Mouse (Mus musculus) neural tube, embryonic 14.5 days (tissue): ENCODE results near the gene Slc34a3. TPM values are rescaled to one million over a fixed set of nuclear protein-coding genes. Genes with fewer than 3 reads are reported as not detected.

ENCODE experiments used
- ATAC-seq: fragments of 200-750 bp; cut with Nextera tagmentation; 2 replicates; pipeline ENCODE4 v1.8.0; 2017; ENCODE audit warnings: low read depth, mild to moderate bottlenecking, moderate TSS enrichment, moderate library complexity
- H3K27ac ChIP-seq: fragments of 300-500 bp; sonication (generic); 2 replicates; pipeline ENCODE4 v1.5.1; 2014; ENCODE audit warnings: low read depth, mild to moderate bottlenecking, control low read depth, low read length, moderate library complexity, mixed read lengths
- H3K27me3 ChIP-seq: fragments of 300-500 bp; sonication (generic); 2 replicates; pipeline ENCODE4 v1.6.1; 2014; ENCODE audit warnings: low read length; ENCODE audit not compliant: control insufficient read depth, insufficient read depth
- H3K36me3 ChIP-seq: fragments of 300-500 bp; sonication (generic); 2 replicates; pipeline ENCODE4 v1.6.1; 2014; ENCODE audit warnings: low read length, mixed read lengths; ENCODE audit not compliant: control insufficient read depth, insufficient read depth
- H3K4me1 ChIP-seq: fragments of 300-500 bp; sonication (generic); 2 replicates; pipeline ENCODE4 v1.6.1; 2014; ENCODE audit warnings: low read length; ENCODE audit not compliant: control insufficient read depth, insufficient read depth
- H3K4me2 ChIP-seq: fragments of 300-500 bp; sonication (generic); 2 replicates; pipeline ENCODE4 v1.6.1; 2014; ENCODE audit warnings: mild to moderate bottlenecking, low read depth, low read length, control low read depth
- H3K4me3 ChIP-seq: fragments of 300-500 bp; sonication (generic); 2 replicates; pipeline ENCODE4 v1.5.1; 2014; ENCODE audit warnings: low read depth, low read length, control low read depth, mixed read lengths
- H3K9ac ChIP-seq: fragments of 300-500 bp; sonication (generic); replicated peaks from 2 replicates; pipeline ENCODE4 v1.6.1; 2014; ENCODE audit warnings: low read depth, mild to moderate bottlenecking, control low read depth, low read length, mixed read lengths
- H3K9me3 ChIP-seq: fragments of 300-500 bp; sonication (generic); 2 replicates; pipeline ENCODE4 v1.6.1; 2016; ENCODE audit warnings: low read length; ENCODE audit not compliant: control insufficient read depth
- WGBS: fragments of 180-500 bp; shearing (Covaris S2); extraction: QIAGEN DNeasy Blood & Tissue Kit; methylation state at CpG from one replicate; pipeline ENCODE4 v1.1.7; 2014; 5-methylcytosine and 5-hydroxymethylcytosine counted together
- polyA plus RNA-seq: library from polyadenylated mRNA; unstranded; fragments of >200 nt; fragmentation: Nextera tagmentation; extraction: Ambion mirVana; gene quantifications from 2 replicates; pipeline ENCODE4 v1.2.1, GENCODE M21; 2014

Gene Slc34a3
- polyA plus RNA-seq, 1 experiment from 2014 or later = not detected

GRCm38 (mm10) chr2:25183336-25183735 lies 50.8 kb downstream of the Slc34a3 start:
- Histone ChIP-seq H3K9ac (no peak overlapping the region), H3K4me1 (peaks cover 9% of the 10 kb centered on the region), H3K9me3 (no peaks in the 10 kb centered on the region), H3K27ac (no peak overlapping the region), H3K4me3 (peak overlapping the region; percentile 63; the same call in 1 of the 2 replicates), H3K27me3 (no peaks in the 10 kb centered on the region), H3K4me2 (peak overlapping the region; percentile 82), H3K36me3 (no peaks in the 10 kb centered on the region)
- ATAC-seq = no peak
- 47% methylated on average over 2 of the region's 2 CpGs for WGBS

GRCm38 (mm10) chr2:25182664-25183063 lies 51.5 kb downstream of the Slc34a3 start:
- peaks cover 10% of the 10 kb centered on the region for H3K4me1 ChIP-seq
- 0 out of 2 replicates have a peak overlapping the region, but pooled peaks have one; percentile 30 for H3K27ac ChIP-seq

GRCm38 (mm10) chr2:25181891-25182397 lies 52.2 kb downstream of the Slc34a3 start:
- peaks cover 17% of the 10 kb centered on the region for H3K4me1 ChIP-seq
- no peak for ATAC-seq
- WGBS = under 1% methylated on average over 17 of the region's 17 CpGs

More at GRCm38 (mm10) chr2:25182664-25183063, 51.5 kb downstream of the Slc34a3 start:
- Histone ChIP-seq H3K9me3 (no peaks in the 10 kb centered on the region), H3K4me3 (peak overlapping the region; percentile 63), H3K27me3 (no peaks in the 10 kb centered on the region), H3K4me2 (peak overlapping the region; percentile 82), H3K9ac (no peak overlapping the region; the same call in 1 of the 2 replicates), H3K36me3 (no peaks in the 10 kb centered on the region)
- 5% methylated on average over 6 of the region's 6 CpGs for WGBS
- ATAC-seq = no peak

GRCm38 (mm10) chr2:25180973-25181890 lies 52.9 kb downstream of the Slc34a3 start:
- peak overlapping the region; percentile 51 for H3K9ac ChIP-seq
- H3K4me2 ChIP-seq = peak overlapping the region; percentile 82
- H3K9me3 ChIP-seq = no peaks in the 10 kb centered on the region
- peak overlapping the region; percentile 63 for H3K4me3 ChIP-seq
- H3K27ac ChIP-seq = peak overlapping the region; percentile 74
- peaks cover 20% of the 10 kb centered on the region for H3K4me1 ChIP-seq
- H3K36me3 ChIP-seq = no peaks in the 10 kb centered on the region
- no peak; the same call in 1 of the 2 replicates for ATAC-seq
- H3K27me3 ChIP-seq = no peaks in the 10 kb centered on the region
- under 1% methylated on average over 91 of the region's 100 CpGs for WGBS

More at GRCm38 (mm10) chr2:25181891-25182397, 52.2 kb downstream of the Slc34a3 start:
- Histone ChIP-seq H3K4me3 (peak overlapping the region; percentile 63), H3K36me3 (no peaks in the 10 kb centered on the region), H3K4me2 (peak overlapping the region; percentile 82), H3K27me3 (no peaks in the 10 kb centered on the region), H3K9me3 (no peaks in the 10 kb centered on the region), H3K9ac (peak overlapping the region; percentile 51), H3K27ac (peak overlapping the region; percentile 74)

GRCm38 (mm10) chr2:25180478-25180903 lies 53.7 kb downstream of the Slc34a3 start, which contains the start of gene Nrarp:
Nrarp (plus strand) TSS chr2:25180758.
- Histone ChIP-seq H3K36me3 (no peaks in the 10 kb centered on the region), H3K4me2 (peak within 1 kb of the TSS; percentile 82), H3K4me3 (peak within 1 kb of the TSS; percentile 63), H3K9me3 (no peaks in the 10 kb centered on the region), H3K27me3 (no peaks in the 10 kb centered on the region), H3K4me1 (peaks cover 20% of the 10 kb centered on the region), H3K27ac (peak within 1 kb of the TSS; percentile 74), H3K9ac (peak within 1 kb of the TSS; percentile 51)
- peak; percentile 88 for ATAC-seq
- WGBS = under 1% methylated on average over 34 of the region's 35 CpGs

DNA sequence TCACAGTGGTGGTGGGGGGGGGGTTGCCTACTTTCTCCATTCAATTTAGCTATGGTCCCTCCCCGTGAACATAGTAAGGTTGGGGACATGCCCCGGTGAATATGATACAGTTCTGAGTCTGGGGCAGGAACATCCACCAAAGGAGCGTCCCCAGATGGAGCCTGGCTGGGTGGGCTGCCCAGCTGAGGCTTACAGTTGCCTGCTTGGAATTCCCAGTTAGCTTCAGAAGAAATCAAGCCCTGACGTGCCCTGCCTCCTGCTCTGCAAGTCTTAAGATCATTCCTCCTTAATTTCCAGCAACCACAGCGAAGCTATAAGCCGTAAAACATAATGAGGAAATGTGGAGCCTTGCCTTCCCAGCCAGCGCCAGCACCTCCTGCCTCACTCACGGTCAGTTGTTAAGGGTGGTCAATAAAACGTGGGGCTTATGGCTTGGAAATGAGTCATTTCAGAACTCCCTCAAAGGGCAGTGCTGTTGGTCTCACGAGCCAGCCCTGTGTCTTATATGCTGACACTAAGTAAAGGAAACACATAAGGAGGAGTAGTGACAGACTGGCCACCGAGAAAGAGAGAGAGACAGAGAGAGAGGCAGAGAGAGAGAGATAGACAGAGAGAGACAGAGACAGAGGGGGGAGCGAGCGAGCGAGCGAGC lies 54.5 kb downstream of the Slc34a3 start:
- Histone ChIP-seq H3K9ac (no peak overlapping the region), H3K27me3 (no peaks in the 10 kb centered on the region), H3K9me3 (no peaks in the 10 kb centered on the region), H3K36me3 (no peaks in the 10 kb centered on the region), H3K4me2 (peak overlapping the region; percentile 82), H3K27ac (peak overlapping the region; percentile 58), H3K4me3 (peak overlapping the region; percentile 63), H3K4me1 (peaks cover 20% of the 10 kb centered on the region)
- ATAC-seq = no peak
- 10% methylated on average over 15 of the region's 15 CpGs for WGBS

Other genes with a start within 250 kb of the Slc34a3 start
- 137 and 143 TPM in 2 replicates for gene Nsmf, start 180.0 kb downstream of the Slc34a3 start, polyA plus RNA-seq
- 0.27 TPM in 1 of 2 replicates, not detected in the other for gene Entpd8, start 154.1 kb downstream of the Slc34a3 start, polyA plus RNA-seq
- 0.17 TPM in 1 of 2 replicates, not detected in the other for gene Noxa1, start 139.2 kb downstream of the Slc34a3 start, polyA plus RNA-seq
- 10.7 and 15.1 TPM in 2 replicates for gene Nrarp, start 53.6 kb downstream of the Slc34a3 start, polyA plus RNA-seq
- gene Tor4a, start 37.5 kb downstream of the Slc34a3 start, polyA plus RNA-seq = 0.88 and 1.4 TPM in 2 replicates
- 74.7 and 86.2 TPM in 2 replicates for gene Nelfb, start 22.9 kb downstream of the Slc34a3 start, polyA plus RNA-seq
- gene Stpg3, start 19.7 kb downstream of the Slc34a3 start, polyA plus RNA-seq = not detected in 2 replicates
- gene Fam166a, start 15.6 kb downstream of the Slc34a3 start, polyA plus RNA-seq = 0.91 TPM in 1 of 2 replicates, not detected in the other
- 361 and 387 TPM in 2 replicates for gene Tubb4b, start 9.7 kb downstream of the Slc34a3 start, polyA plus RNA-seq
- not detected in 2 replicates for gene Rnf224, start 2.4 kb upstream of the Slc34a3 start, polyA plus RNA-seq
- gene Rnf208, start 7.9 kb upstream of the Slc34a3 start, polyA plus RNA-seq = 147 and 191 TPM in 2 replicates
- 0.33 and 0.45 TPM in 2 replicates for gene Cysrt1, start 8.1 kb upstream of the Slc34a3 start, polyA plus RNA-seq
- gene AL732309.1, start 12.5 kb upstream of the Slc34a3 start, polyA plus RNA-seq = 5.0 and 7.1 TPM in 2 replicates
- 11.0 and 11.2 TPM in 2 replicates for gene Tmem203, start 21.1 kb upstream of the Slc34a3 start, polyA plus RNA-seq
- gene Tprn, start 28.3 kb upstream of the Slc34a3 start, polyA plus RNA-seq = 11.5 and 12.3 TPM in 2 replicates
- gene Ssna1, start 38.1 kb upstream of the Slc34a3 start, polyA plus RNA-seq = 177 and 182 TPM in 2 replicates
- 110 and 116 TPM in 2 replicates for gene Anapc2, start 38.1 kb upstream of the Slc34a3 start, polyA plus RNA-seq
- gene Tmem210, start 53.8 kb upstream of the Slc34a3 start, polyA plus RNA-seq = not detected in 2 replicates
- 0.45 TPM in 1 of 2 replicates, not detected in the other for gene Lrrc26, start 55.6 kb upstream of the Slc34a3 start, polyA plus RNA-seq
- gene Grin1, start 84.8 kb upstream of the Slc34a3 start, polyA plus RNA-seq = 60.8 and 89.4 TPM in 2 replicates
- gene Man1b1, start 98.0 kb upstream of the Slc34a3 start, polyA plus RNA-seq = 59.9 and 85.5 TPM in 2 replicates
- gene Dpp7, start 122.0 kb upstream of the Slc34a3 start, polyA plus RNA-seq = 23.9 and 27.1 TPM in 2 replicates
- gene Uap1l1, start 131.3 kb upstream of the Slc34a3 start, polyA plus RNA-seq = 4.6 and 5.2 TPM in 2 replicates
- gene Sapcd2, start 138.0 kb upstream of the Slc34a3 start, polyA plus RNA-seq = 6.9 and 7.8 TPM in 2 replicates
- 1.6 and 10.6 TPM in 2 replicates for gene Entpd2, start 161.5 kb upstream of the Slc34a3 start, polyA plus RNA-seq
- 397 and 496 TPM in 2 replicates for gene Npdc1, start 165.0 kb upstream of the Slc34a3 start, polyA plus RNA-seq
- 0.17 and 0.23 TPM in 2 replicates for gene Fut7, start 188.9 kb upstream of the Slc34a3 start, polyA plus RNA-seq
- gene Abca2, start 194.3 kb upstream of the Slc34a3 start, polyA plus RNA-seq = 16.2 and 17.0 TPM in 2 replicates
- gene Clic3, start 222.5 kb upstream of the Slc34a3 start, polyA plus RNA-seq = 1.5 and 2.4 TPM in 2 replicates
- gene Paxx, start 226.7 kb upstream of the Slc34a3 start, polyA plus RNA-seq = 94.5 and 124 TPM in 2 replicates
- gene Ptgds, start 235.7 kb upstream of the Slc34a3 start, polyA plus RNA-seq = 5.6 and 87.6 TPM in 2 replicates